Mouse (Mus musculus): ENCODE measurements around the gene Adipor2. TPM values are rescaled to one million over a fixed set of nuclear protein-coding genes. Genes with fewer than 3 reads are reported as not detected.

Gene Adipor2
- polyA plus RNA-seq, 1 experiment from 2014 or later: 27.4 TPM

- Histone ChIP-seq H3K9me3 (no peaks in the 10 kb centered on the region), H3K27me3 (ENCODE audit: insufficient read depth, poor library complexity, severe bottlenecking) (peaks cover 36% of the 10 kb centered on the region), H3K27ac (no peak overlapping the region), H3K4me3 (no peak overlapping the region), H3K4me1 (no peaks in the 10 kb centered on the region), H3K36me3 (no peaks in the 10 kb centered on the region)
- DNase-seq (ENCODE audit: low spot score): no peak
- WGBS: 63% methylated on average over 10 of the region's 10 CpGs
Observed at GRCm38 (mm10) chr6:119307867-119308413, 109.6 kb downstream of the Adipor2 start.

GRCm38 (mm10) chr6:119303331-119303730 lies 114.2 kb downstream of the Adipor2 start:
- 84% methylated on average over 6 of the region's 6 CpGs for WGBS
- Histone ChIP-seq H3K36me3 (no peaks in the 10 kb centered on the region), H3K9me3 (no peaks in the 10 kb centered on the region), H3K4me3 (no peak overlapping the region), H3K4me1 (no peaks in the 10 kb centered on the region), H3K27me3 (ENCODE audit: insufficient read depth, poor library complexity, severe bottlenecking) (peaks cover 20% of the 10 kb centered on the region), H3K27ac (no peak overlapping the region)
- DNase-seq (ENCODE audit: low spot score): no peak

Other genes with a start within 250 kb of the Adipor2 start
- 8.1 and 10.4 TPM in 2 replicates for gene Dcp1b, start 242.5 kb downstream of the Adipor2 start, polyA plus RNA-seq (2016; fragmentation: Nextera tagmentation; extraction: Ambion mirVana)
- 31.3 and 57.0 TPM in 2 replicates for gene Cacna1c, start 221.3 kb downstream of the Adipor2 start, polyA plus RNA-seq (2016; fragmentation: Nextera tagmentation; extraction: Ambion mirVana)
- gene Cacna2d4, start 181.2 kb downstream of the Adipor2 start, polyA plus RNA-seq (2016; fragmentation: Nextera tagmentation; extraction: Ambion mirVana): not detected in 2 replicates
- 0.11 TPM in 1 of 2 replicates, not detected in the other for gene Lrtm2, start 86.9 kb downstream of the Adipor2 start, polyA plus RNA-seq (2016; fragmentation: Nextera tagmentation; extraction: Ambion mirVana)
- gene Fbxl14, start 62.0 kb upstream of the Adipor2 start, polyA plus RNA-seq (2016; fragmentation: Nextera tagmentation; extraction: Ambion mirVana): 2.4 and 3.9 TPM in 2 replicates
- 6.7 and 8.0 TPM in 2 replicates for gene Wnt5b, start 126.6 kb upstream of the Adipor2 start, polyA plus RNA-seq (2016; fragmentation: Nextera tagmentation; extraction: Ambion mirVana)

All from heart, embryonic 10.5 days (tissue).